Mouse (Mus musculus) forebrain, embryonic 12.5 days (tissue): ENCODE results near the gene Espl1. TPM values are rescaled to one million over a fixed set of nuclear protein-coding genes. Genes with fewer than 3 reads are reported as not detected.

Experiments
- ATAC-seq: fragments of 200-750 bp; cut with Nextera tagmentation; 2 replicates; pipeline ENCODE4 v1.8.0; 2017; ENCODE audit warnings: moderate TSS enrichment; ENCODE audit not compliant: low FRiP score
- H3K27ac ChIP-seq: fragments of 300-500 bp; sonication (generic); 2 replicates; pipeline ENCODE4 v1.5.1; 2016; ENCODE audit warnings: mild to moderate bottlenecking
- H3K27me3 ChIP-seq: fragments of 300-500 bp; sonication (generic); 2 replicates; pipeline ENCODE4 v1.6.1; 2016; ENCODE audit warnings: mild to moderate bottlenecking
- H3K36me3 ChIP-seq: fragments of 300-500 bp; sonication (generic); replicated peaks from 2 replicates; pipeline ENCODE4 v1.6.1; 2016; ENCODE audit warnings: mild to moderate bottlenecking
- H3K4me1 ChIP-seq: fragments of 300-500 bp; sonication (generic); 2 replicates; pipeline ENCODE4 v1.6.1; 2016
- H3K4me2 ChIP-seq: fragments of 300-500 bp; sonication (generic); 2 replicates; pipeline ENCODE4 v1.6.1; 2016; ENCODE audit warnings: mild to moderate bottlenecking, moderate library complexity
- H3K4me3 ChIP-seq: fragments of 300-500 bp; sonication (generic); replicated peaks from 2 replicates; pipeline ENCODE4 v1.5.1; 2016; ENCODE audit warnings: mild to moderate bottlenecking
- H3K9ac ChIP-seq: fragments of 300-500 bp; sonication (generic); 2 replicates; pipeline ENCODE4 v1.6.1; 2016; ENCODE audit warnings: mild to moderate bottlenecking
- H3K9me3 ChIP-seq: fragments of 300-500 bp; sonication (generic); 2 replicates; pipeline ENCODE4 v1.6.1; 2016
- WGBS: fragments of 180-500 bp; shearing (Covaris S2); methylation state at CpG from one replicate; pipeline ENCODE4 v1.1.7; 2016; 5-methylcytosine and 5-hydroxymethylcytosine counted together
- polyA plus RNA-seq: library from polyadenylated mRNA; unstranded; fragments of >200 nt; fragmentation: Nextera tagmentation; extraction: Ambion mirVana; gene quantifications from 2 replicates; pipeline ENCODE4 v1.2.1, GENCODE M21; 2016

Gene Espl1
- polyA plus RNA-seq, 1 experiment from 2014 or later: 36.9 TPM

DNA sequence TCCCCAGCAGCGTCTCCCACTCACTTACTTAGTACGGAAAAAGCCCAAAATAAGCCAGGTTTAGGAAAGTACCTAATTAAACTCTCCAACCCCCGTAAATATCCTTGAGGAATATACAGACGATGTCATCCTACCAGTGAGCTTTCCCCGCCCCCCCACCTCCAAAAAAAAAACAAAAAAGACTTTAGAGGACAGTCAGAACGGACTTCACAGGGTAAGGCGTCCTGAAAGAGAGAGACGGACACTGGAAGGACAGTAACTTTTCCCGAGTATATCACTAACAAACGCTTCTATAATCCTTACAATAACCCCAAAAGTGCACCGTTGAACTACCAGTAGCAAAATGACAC is 54.9 kb downstream of the Espl1 start:
- no peak overlapping the region for H3K27ac ChIP-seq
- peaks cover 16% of the 10 kb centered on the region for H3K36me3 ChIP-seq
- H3K4me2 ChIP-seq: peak overlapping the region; percentile 79
- ATAC-seq: no peak
- peak overlapping the region; percentile 79 for H3K4me3 ChIP-seq
- H3K9me3 ChIP-seq: no peaks in the 10 kb centered on the region
- WGBS: 10% methylated on average over 11 of the region's 11 CpGs
- H3K4me1 ChIP-seq: peaks cover 26% of the 10 kb centered on the region
- peaks cover 5% of the 10 kb centered on the region for H3K27me3 ChIP-seq
- H3K9ac ChIP-seq: peak overlapping the region; percentile 84

DNA sequence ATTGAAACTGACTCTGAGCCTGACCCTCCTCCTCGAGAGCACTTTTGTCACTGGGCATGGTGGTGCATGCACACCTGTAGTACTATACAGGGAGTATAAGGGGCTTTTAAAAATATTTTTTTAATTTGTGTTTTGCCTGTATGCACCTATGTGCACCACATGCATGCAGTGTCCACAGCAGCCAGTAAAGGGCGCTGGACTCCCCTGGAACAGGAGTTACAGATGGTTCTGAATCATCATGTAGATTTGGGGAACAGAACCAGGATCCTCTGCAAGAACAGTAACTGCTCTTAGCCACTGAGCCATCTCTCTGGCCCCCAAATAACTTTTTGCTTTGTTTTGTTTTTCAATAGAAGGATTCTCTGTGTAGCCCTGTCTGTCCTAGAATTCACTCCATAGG is 56.1 kb downstream of the Espl1 start:
- Histone ChIP-seq H3K9ac (no peak overlapping the region), H3K27me3 (peaks cover 18% of the 10 kb centered on the region), H3K4me1 (peaks cover 36% of the 10 kb centered on the region), H3K9me3 (no peaks in the 10 kb centered on the region), H3K36me3 (peaks cover 4% of the 10 kb centered on the region; the same call in 1 of the 2 replicates), H3K4me3 (no peak overlapping the region), H3K27ac (no peak overlapping the region), H3K4me2 (no peak overlapping the region)
- WGBS: 58% methylated on average over 2 of the region's 2 CpGs
- no peak for ATAC-seq

DNA sequence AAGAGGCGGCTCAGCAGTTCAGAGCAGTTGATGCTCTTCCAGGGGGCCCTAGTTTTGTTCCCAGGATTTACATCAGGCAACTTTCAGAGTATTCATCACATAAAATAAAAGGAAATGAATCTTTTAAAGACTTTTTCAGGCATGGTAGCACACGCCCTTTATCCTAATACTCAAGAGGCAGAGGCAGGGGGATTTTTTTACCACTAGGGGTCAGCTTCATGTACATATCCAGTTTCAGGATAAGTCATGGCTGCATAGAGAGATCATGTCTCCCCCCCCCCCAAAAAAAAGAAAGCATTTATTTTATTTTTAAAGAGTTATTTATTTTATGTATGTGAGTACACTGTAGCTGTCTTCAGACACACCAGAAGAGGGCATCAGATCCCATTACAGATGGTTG is 57.9 kb downstream of the Espl1 start:
- H3K4me1 ChIP-seq: peaks cover 46% of the 10 kb centered on the region
- H3K9me3 ChIP-seq: no peaks in the 10 kb centered on the region
- H3K27ac ChIP-seq: no peak overlapping the region
- H3K4me3 ChIP-seq: no peak overlapping the region
- H3K4me2 ChIP-seq: no peak overlapping the region
- no peaks in the 10 kb centered on the region for H3K36me3 ChIP-seq
- 76% methylated on average over 2 of the region's 2 CpGs for WGBS
- no peak for ATAC-seq
- no peak overlapping the region for H3K9ac ChIP-seq
- peaks cover 36% of the 10 kb centered on the region for H3K27me3 ChIP-seq

DNA sequence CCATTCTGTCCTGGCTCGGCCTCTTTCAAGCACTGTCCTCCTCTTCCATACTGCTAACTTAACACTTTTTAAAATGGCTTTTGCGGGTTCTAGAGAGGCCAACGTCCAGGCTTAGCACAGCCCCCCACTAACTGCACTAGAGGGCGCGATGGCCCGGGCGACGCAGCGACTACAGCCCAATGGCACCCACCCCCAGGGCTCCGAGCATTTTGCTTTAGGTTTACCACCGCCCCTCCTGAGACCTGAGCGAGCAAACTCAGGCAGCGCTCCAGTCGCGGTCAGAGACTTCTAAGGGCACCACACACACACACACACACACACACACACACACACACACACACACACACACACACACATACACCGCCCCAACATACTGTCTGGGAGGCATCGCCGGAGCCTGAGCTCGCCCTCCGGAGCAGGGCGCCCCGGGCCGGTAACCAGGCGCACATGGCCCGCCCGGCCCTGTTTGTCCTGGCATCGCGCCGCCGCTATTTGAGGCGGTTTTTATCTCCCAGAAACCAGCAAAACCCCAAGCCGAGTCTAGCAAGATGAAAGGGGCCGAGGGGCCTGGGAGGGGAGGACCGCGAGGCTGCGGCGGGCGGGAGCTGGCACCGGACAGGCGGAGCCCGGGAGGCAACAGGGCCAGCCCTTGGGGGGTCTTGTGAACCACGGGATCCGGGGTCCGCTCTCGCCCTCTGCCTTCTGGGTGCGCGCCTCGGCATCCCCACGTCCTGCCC is 59.2 kb downstream of the Espl1 start:
- peak overlapping the region; percentile 49 for H3K4me3 ChIP-seq
- peak overlapping the region; percentile 68 for H3K9ac ChIP-seq
- peak overlapping the region; percentile 71 for H3K27ac ChIP-seq
- peaks cover 49% of the 10 kb centered on the region for H3K27me3 ChIP-seq
- WGBS: under 1% methylated on average over 49 of the region's 49 CpGs
- H3K36me3 ChIP-seq: no peaks in the 10 kb centered on the region
- H3K4me1 ChIP-seq: peaks cover 42% of the 10 kb centered on the region
- peak overlapping the region; percentile 87 for H3K4me2 ChIP-seq
- ATAC-seq: peak; percentile 59
- no peaks in the 10 kb centered on the region for H3K9me3 ChIP-seq

DNA sequence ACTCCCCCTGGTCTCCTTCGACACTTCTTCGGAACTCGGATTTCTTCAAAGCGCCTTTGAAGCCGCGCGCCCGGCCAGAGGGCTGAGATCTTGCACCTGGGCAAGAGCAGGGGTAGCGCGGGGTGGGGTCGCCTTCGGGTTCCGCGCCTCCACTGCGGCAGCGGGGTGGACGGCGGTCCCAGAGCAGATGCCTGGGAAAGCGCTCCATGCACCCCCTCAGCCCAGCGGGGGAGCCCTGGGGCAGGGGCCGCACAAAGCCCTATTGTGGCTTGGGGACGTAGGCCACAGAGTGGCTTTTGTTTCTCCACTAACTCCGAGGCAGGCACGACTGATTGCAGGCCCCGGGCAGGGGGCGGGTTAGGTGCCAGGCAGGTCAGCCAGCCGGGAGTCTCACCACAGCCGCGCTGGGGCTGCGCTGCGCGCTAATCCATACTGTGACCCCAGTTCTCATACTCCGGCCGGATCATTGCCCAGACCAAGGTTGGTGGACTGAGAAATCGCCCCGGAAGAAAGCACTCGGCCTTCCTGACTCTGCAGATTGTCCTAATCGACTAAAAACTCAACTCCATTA is 59.9 kb downstream of the Espl1 start:
- peak; percentile 55 for ATAC-seq

DNA sequence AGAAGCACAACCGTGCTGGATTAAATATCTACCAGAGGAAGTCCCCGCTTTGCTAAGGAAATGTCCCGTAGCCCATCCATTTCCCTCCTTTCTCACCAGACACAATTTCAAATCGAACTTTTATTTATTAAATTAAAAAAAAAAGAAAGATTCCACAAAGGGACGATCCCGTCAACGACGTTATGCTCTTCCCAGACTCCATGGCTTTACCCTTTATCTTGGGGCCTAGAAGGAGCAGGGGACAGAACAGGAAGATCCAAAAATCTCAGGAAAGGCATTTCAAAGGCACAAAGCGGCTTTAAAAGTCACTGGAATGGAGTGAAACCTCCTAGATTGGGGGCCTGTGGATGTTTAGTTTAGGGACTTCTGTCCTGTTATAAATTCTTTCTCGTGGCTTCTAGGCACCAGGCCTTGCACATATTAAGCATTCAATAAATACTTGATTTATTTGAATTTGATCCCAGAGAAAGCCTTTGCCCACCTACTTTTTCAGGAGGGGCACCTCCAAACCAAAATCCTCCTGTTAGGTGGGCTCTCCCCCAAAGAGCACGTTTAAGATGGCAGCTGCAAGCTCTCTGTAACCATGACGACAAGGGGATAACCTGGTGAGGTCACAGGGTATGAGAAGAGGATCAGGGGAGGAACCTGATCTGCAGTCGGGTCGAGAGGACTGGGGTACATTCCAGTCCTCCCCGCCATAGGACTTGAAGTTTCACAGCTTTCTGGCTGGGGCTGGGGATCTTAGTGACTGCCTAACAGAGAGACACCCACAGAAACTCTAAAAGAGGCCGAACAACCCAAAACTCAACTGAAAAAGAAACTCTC is 60.6 kb downstream of the Espl1 start:
- 19% methylated on average over 16 of the region's 16 CpGs for WGBS
- Histone ChIP-seq H3K27ac (no peak overlapping the region), H3K9ac (no peak overlapping the region), H3K4me3 (no peak overlapping the region; the same call in 1 of the 2 replicates), H3K9me3 (no peaks in the 10 kb centered on the region), H3K4me2 (peak overlapping the region; percentile 87), H3K36me3 (no peaks in the 10 kb centered on the region), H3K4me1 (peaks cover 36% of the 10 kb centered on the region), H3K27me3 (peaks cover 54% of the 10 kb centered on the region)
- ATAC-seq: no peak

More for the DNA sequence above, 59.9 kb downstream of the Espl1 start:
- Histone ChIP-seq H3K27ac (peak overlapping the region; percentile 71), H3K4me2 (peak overlapping the region; percentile 87), H3K9me3 (no peaks in the 10 kb centered on the region), H3K36me3 (no peaks in the 10 kb centered on the region), H3K4me1 (peaks cover 40% of the 10 kb centered on the region), H3K27me3 (peaks cover 50% of the 10 kb centered on the region), H3K9ac (peak overlapping the region; percentile 68), H3K4me3 (peak overlapping the region; percentile 49)
- WGBS: under 1% methylated on average over 38 of the region's 38 CpGs

DNA sequence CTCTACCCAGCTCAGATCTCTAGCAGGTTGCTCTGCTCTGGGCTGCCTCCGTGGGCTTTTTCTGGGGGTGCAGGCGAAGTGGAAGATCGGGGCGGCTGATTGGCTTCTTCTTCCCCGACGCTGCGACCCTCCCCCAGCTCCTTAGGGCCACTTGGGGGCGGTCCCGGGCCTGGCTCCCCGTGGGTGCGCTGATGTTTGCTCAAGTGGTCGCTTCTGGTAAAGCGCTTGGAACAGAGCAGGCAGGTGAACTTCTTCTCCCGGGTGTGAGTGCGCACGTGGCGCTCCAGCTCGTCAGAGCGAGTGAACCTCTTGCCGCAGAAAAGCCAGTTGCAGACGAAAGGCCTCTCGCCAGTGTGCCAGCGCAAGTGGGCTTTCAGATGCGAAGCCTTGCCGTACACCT is 62.1 kb downstream of the Espl1 start:
- WGBS: 1% methylated on average over 25 of the region's 25 CpGs

DNA sequence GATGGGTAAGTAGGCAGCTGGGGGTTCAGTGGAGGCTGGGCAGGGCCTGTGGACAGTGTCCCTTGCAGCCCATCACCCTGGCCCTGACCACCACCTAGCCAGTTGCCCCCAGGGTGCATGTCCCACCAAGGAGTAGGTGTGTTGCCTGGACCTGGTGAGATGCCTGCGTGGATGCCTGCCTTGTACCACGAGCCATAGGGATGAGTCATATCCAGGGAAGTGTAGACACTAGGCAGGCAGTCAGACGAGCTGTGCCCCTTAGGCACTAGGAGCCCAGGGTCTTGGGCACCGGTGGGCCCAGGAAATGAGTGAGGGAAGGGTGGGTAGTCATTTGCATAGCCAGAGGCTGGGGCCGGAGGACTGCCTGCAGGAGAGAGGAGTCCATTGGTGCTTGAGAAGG is 62.8 kb downstream of the Espl1 start:
- H3K9me3 ChIP-seq: no peaks in the 10 kb centered on the region
- peaks cover 43% of the 10 kb centered on the region for H3K4me1 ChIP-seq
- no peak overlapping the region; the same call in 1 of the 2 replicates for H3K4me2 ChIP-seq
- H3K27me3 ChIP-seq: peaks cover 72% of the 10 kb centered on the region
- H3K9ac ChIP-seq: no peak overlapping the region
- ATAC-seq: no peak
- H3K36me3 ChIP-seq: no peaks in the 10 kb centered on the region
- no peak overlapping the region for H3K4me3 ChIP-seq
- 26% methylated on average over 5 of the region's 5 CpGs for WGBS
- H3K27ac ChIP-seq: no peak overlapping the region

More for the DNA sequence above, 62.1 kb downstream of the Espl1 start:
- H3K9ac ChIP-seq: no peak overlapping the region
- no peak for ATAC-seq
- peak overlapping the region; percentile 6; the same call in 1 of the 2 replicates for H3K4me3 ChIP-seq
- peaks cover 65% of the 10 kb centered on the region for H3K27me3 ChIP-seq
- H3K27ac ChIP-seq: no peak overlapping the region
- no peaks in the 10 kb centered on the region for H3K36me3 ChIP-seq
- H3K4me1 ChIP-seq: peaks cover 43% of the 10 kb centered on the region
- no peaks in the 10 kb centered on the region for H3K9me3 ChIP-seq
- H3K4me2 ChIP-seq: peak overlapping the region; percentile 43

DNA sequence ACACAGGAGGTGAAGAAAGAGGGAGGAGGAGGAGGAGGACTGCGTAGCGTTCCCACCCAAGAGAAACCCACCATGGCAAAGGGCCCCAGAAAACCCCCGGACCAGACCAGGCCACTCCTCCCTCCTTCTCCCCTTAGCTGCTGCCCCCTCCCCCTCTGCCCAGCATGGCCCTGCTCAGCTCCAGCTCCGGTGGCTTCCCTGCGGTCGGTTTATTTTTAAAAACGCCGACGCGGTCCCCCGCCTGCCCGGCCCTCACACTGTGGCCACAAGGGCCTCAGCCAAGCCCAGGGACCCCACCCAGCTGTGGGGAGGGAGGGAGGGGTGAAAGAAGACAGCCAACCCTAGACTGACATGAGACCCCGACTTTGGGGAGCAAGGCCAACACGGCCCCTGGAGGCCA is 66.6 kb downstream of the Espl1 start:
- 10% methylated on average over 14 of the region's 14 CpGs for WGBS
- peak overlapping the region; percentile 34 for H3K4me2 ChIP-seq

DNA sequence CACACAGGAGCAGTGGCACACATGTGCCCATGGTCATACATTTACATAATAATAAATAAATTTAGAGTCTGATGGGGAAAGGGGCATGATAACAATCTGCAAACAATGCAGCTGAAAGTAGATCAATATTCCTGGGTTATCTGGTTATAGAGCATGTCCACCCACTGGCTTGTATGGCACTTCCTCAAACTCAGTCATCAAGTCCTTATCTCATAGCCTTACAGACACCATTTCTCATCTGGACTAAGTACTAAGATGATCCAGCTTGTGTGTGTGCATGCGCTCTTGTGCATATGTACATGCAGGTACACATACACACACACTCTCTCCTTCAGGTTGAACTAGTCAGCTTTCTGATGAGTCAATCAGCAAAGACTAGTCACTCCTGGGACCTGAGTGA is 68.6 kb downstream of the Espl1 start:
- Histone ChIP-seq H3K27ac (no peak overlapping the region), H3K36me3 (no peaks in the 10 kb centered on the region), H3K27me3 (peaks cover 74% of the 10 kb centered on the region), H3K4me1 (peaks cover 19% of the 10 kb centered on the region), H3K9ac (no peak overlapping the region), H3K4me2 (no peak overlapping the region), H3K4me3 (no peak overlapping the region), H3K9me3 (no peaks in the 10 kb centered on the region)
- 93% methylated on average over 1 of the region's 1 CpGs for WGBS
- no peak for ATAC-seq

More for the DNA sequence above, 66.6 kb downstream of the Espl1 start:
- no peaks in the 10 kb centered on the region for H3K9me3 ChIP-seq
- H3K36me3 ChIP-seq: no peaks in the 10 kb centered on the region
- H3K9ac ChIP-seq: no peak overlapping the region
- H3K4me3 ChIP-seq: no peak overlapping the region
- ATAC-seq: no peak; the same call in 1 of the 2 replicates
- peaks cover 80% of the 10 kb centered on the region for H3K27me3 ChIP-seq
- H3K4me1 ChIP-seq: peaks cover 32% of the 10 kb centered on the region
- no peak overlapping the region for H3K27ac ChIP-seq

DNA sequence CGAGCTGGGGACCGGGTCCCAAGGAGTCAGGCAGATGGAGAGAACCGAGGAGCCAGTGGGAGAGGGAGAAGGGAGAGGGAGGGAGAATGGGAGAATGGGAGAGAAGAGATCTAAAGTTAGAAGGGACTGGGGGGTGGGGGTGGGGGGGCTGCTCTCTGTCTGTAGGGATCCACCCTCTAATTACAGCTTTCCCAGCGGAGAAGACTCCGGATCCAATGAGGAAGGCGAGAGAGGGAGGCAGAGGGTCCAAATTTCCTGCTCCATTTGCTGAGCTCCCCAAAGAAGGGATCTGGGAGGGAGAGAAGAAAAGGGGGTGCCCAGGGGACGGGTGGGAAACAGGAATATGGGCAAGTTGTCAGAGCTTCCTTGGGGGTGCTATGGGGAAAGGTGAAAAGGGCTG is 70.2 kb downstream of the Espl1 start:
- Histone ChIP-seq H3K4me3 (peak overlapping the region; percentile 28), H3K36me3 (no peaks in the 10 kb centered on the region), H3K27ac (no peak overlapping the region), H3K9me3 (no peaks in the 10 kb centered on the region), H3K4me2 (peak overlapping the region; percentile 53), H3K9ac (peak overlapping the region; percentile 44; the same call in 1 of the 2 replicates), H3K27me3 (peaks cover 79% of the 10 kb centered on the region), H3K4me1 (peaks cover 30% of the 10 kb centered on the region)
- ATAC-seq: no peak
- 6% methylated on average over 7 of the region's 7 CpGs for WGBS

DNA sequence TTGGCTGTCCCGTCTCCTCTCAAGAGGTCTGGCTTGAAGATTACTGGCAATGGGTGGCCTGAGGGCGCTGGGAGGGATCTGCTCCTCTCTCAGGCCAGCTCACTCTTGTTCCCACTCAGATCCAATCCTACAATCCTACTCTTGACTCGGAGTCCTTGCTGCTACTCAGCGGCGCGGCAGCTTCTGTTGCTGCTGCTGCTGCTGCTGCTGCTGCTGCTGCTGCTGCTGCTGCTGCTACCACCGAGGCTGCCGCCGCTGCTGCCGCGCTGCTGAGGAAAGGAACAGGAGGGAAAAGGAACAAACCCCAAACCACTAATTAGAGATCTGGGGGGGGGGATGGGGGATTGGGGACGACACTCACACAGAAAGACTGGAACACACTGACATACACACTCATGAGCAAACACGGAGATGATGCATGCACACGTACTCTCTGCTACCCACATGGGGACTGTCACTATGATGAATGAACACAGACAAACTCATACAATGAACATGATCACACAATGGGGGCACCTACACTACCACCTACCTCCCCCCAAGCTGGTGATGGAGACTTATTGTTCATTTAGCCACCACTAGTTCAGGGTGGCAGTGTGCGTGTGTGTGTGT is 70.8 kb downstream of the Espl1 start, which contains the start of gene Sp7:
Sp7 (minus strand) TSS at position 450 of the 612 bp plus-strand sequence.
- H3K27me3 ChIP-seq: peaks cover 83% of the 10 kb centered on the region
- 8% methylated on average over 15 of the region's 15 CpGs for WGBS
- no peak for ATAC-seq
- peak within 1 kb of the TSS; percentile 28 for H3K4me3 ChIP-seq
- H3K4me1 ChIP-seq: peaks cover 30% of the 10 kb centered on the region
- H3K36me3 ChIP-seq: no peaks in the 10 kb centered on the region
- H3K4me2 ChIP-seq: peak within 1 kb of the TSS; percentile 53
- H3K27ac ChIP-seq: 0 out of 2 replicates have a peak within 1 kb of the TSS, but pooled peaks have one; percentile 19
- peak within 1 kb of the TSS; percentile 44 for H3K9ac ChIP-seq
- H3K9me3 ChIP-seq: no peaks in the 10 kb centered on the region
